Mouse (Mus musculus) large intestine, adult 2 months (tissue): ENCODE data around the gene Numb. TPM values are rescaled to one million over a fixed set of nuclear protein-coding genes. Genes with fewer than 3 reads are reported as not detected.
"Not testable (repeated sequence)": the region's sequence is repeated elsewhere in the genome, so short reads cannot be mapped to it uniquely, and the experiment has no call there.

ENCODE experiments used
- DNase-seq: peaks from one replicate; pipeline ENCODE4 v3.0.0-alpha.2; 2012; ENCODE audit warnings: low read depth, low spot score
- WGBS: fragments of 180-500 bp; shearing (Covaris S2); methylation state at CpG from one replicate; pipeline ENCODE4 v1.1.7; 2018; 5-methylcytosine and 5-hydroxymethylcytosine counted together
- polyA plus RNA-seq: library from polyadenylated mRNA; depleted of rRNA; stranded (reverse); fragments of >200 nt; gene quantifications from 2 replicates; pipeline ENCODE4 v1.2.3, GENCODE M21; 2012; rRNA removed

Numb gene
- polyA plus RNA-seq, result 52.4 and 117 TPM in 2 replicates

DNA sequence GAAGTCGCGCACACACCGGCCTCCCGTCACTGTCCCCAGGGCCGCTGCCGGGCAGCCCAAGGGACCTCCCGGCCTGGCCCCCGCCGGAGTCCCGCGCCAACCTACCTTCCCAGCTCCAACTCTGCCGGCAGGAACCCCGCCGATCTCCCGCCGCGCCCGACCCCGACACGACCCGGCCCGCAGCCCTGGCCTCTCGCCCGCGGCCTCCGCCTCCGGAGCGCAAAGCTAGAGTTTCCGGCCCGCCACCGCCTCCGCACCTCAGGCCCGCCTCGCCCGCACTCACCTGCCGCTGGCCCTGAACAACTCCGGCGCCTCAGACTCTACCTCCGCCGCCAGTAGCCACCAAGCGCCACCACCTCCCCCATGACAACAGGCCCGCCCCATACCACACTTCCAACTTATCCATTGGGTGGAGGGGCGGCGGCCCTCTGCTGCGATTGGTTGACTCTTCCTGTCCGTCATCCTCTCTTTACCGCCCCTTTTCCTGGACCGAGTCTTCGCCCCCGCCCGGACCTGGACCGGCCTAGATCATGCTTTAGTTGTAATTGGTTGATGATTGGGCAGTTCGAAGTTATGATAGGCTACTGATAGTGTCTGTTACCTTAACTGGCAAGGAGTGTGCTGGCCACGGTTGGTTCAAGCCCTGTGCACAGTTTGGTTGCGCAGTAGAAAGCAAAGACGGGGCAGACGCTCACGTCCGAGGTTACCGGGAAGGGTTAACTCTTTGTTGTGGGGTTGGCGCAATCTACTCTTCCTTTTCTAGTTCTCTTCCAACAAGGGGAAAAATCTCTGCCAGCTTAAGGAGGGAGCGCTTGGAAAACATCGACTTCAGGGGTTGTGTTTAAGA, at the start of gene Numb:
Numb (minus strand) TSS at position 400 of the 847 bp plus-strand sequence.
- WGBS, result under 1% methylated on average over 57 of the region's 63 CpGs
- DNase-seq, result peak; percentile 99

- WGBS, result 93% methylated on average over 7 of the region's 7 CpGs
Observed at GRCm38 (mm10) chr12:83965235-83965634, 43.5 kb upstream of the Numb start.

GRCm38 (mm10) chr12:83958278-83958677, 36.5 kb upstream of the Numb start:
- no peak for DNase-seq
- 84% methylated on average over 9 of the region's 9 CpGs for WGBS

More at GRCm38 (mm10) chr12:83965235-83965634, 43.5 kb upstream of the Numb start:
- DNase-seq, result no peak

GRCm38 (mm10) chr12:83951711-83952575, 30.2 kb upstream of the Numb start:
- WGBS, result 55% methylated on average over 32 of the region's 32 CpGs
- no peak for DNase-seq

DNA sequence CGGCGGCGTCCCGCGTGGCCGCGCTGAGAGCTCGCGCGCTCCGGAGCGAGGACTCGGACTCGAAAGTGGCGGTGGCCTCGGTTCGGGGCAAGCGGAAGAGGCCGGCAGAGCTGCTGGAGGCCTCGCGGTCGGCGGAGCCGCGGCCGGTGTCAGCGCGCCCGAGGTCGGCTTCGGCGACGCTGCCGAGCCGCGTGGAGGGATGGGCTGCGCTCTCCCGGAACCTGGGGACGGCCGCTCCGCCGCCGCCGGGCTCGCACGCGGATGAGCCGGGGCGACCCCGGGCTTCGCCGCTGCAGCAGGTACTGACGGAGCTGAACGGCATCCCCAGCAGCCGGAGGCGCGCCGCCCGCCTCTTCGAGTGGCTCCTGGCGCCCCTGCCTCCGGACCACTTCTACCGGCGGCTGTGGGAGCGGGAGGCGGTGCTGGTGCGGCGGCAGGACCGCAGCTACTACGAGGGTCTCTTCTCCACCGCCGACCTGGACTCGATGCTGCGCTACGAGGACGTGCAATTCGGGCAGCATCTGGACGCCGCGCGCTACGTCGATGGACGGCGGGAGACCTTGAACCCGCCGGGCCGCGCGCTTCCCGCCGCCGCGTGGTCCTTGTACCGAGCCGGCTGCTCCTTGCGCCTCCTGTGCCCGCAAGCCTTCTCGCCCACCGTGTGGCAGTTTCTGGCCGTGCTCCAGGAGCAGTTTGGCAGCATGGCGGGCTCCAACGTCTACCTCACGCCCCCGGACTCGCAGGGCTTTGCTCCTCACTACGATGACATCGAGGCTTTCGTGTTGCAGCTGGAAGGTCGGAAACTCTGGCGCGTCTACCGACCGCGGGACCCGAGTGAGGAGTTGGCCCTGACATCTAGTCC, 29.3 kb upstream of the Numb start:
- no peak for DNase-seq
- WGBS, result under 1% methylated on average over 111 of the region's 116 CpGs

DNA sequence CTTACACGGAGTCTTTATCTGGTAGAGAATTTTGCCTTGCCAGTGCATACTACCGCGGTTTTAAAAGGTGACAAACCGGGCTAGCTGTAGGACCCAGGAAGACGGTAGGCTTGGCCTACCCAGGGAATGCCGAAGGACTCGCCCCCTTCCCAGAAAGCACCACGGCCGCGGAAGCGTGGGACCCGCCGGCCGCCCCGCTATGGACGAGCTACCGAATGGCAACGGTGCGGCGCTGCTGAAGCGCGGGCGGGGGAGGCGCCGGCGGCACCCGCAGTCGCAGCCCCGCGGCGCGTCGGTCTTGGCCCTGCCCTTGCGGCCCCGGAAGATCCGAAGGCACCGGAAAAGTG, 28.7 kb upstream of the Numb start, which contains the start of gene Riox1:
Riox1 (plus strand) TSS at position 116 of the 347 bp plus-strand sequence.
- peak; percentile 74 for DNase-seq
- under 1% methylated on average over 37 of the region's 37 CpGs for WGBS

GRCm38 (mm10) chr12:83949776-83950492, 28.2 kb upstream of the Numb start:
- no peak for DNase-seq
- WGBS, result 22% methylated on average over 11 of the region's 11 CpGs

DNA sequence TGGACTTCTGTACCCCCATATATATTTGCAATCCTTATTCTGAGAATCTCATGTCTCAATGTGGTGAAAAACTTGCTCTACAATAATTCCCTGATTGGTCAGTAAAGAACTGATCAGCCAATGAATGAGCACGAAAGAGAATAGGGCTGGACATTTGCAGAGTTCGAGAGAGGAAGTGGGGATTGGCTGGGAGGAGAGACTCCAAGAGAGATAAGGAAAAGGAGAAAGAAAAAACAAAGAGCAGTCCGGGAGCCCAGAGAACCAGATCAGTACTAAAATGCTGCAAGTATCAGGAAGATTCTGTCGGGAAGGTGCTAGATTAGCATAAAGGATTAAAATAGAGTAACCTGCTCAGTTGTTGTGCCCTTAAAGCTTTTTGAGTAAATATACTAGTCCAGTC, 27.3 kb upstream of the Numb start:
- DNase-seq, result no peak
- 63% methylated on average over 4 of the region's 4 CpGs for WGBS

DNA sequence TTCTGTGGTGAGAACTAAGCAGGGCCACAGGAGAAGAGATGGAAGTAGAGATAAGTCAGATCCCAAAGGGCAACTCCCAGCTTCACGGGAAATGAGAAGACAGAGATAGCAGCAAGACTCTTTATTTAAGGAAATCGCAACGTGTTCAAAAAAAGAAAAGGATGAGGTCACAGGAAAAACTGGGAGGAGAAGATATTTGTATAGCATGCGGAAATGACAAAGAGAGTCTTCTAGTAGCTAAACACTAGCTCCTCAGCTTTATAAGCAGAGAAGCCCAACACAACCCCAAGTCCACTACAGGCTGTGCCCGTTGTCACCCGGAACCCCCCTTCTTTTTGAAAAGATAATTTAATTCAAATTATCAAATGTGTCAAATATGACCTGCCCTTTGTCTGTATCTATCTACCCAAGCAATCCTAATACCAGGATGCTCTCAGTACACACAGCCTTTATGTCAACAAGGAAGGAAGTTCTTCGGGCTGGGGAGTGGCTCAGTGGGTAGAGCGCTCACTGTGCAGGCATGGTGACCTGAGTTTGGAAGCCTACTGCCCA, 25.6 kb upstream of the Numb start:
- no peak for DNase-seq
- whole genome bisulfite sequencing, result 70% methylated on average over 8 of the region's 8 CpGs

GRCm38 (mm10) chr12:83941938-83942337, 20.2 kb upstream of the Numb start:
- 80% methylated on average over 3 of the region's 3 CpGs for WGBS
- DNase-seq, result no peak

DNA sequence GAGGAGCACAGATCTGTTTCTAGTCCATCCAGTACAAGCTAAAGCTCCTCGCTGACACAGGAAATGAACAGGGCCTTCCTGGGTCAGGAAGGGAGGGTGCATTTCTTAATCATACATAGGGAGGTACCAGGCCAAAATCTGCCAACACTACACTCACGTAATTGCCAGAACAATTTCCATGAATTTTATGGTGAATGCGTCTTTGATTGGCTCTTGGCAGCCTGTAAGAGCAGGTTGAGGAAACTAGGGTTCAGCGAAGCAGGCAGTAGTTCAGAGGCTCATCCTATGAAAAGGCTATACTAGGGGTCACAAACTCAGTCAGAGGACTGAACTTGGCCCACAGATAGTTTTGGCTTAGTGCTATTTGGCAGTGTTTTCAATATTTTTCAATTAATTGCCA, 18.3 kb upstream of the Numb start:
- no peak for DNase-seq
- WGBS, result 38% methylated on average over 4 of the region's 4 CpGs

DNA sequence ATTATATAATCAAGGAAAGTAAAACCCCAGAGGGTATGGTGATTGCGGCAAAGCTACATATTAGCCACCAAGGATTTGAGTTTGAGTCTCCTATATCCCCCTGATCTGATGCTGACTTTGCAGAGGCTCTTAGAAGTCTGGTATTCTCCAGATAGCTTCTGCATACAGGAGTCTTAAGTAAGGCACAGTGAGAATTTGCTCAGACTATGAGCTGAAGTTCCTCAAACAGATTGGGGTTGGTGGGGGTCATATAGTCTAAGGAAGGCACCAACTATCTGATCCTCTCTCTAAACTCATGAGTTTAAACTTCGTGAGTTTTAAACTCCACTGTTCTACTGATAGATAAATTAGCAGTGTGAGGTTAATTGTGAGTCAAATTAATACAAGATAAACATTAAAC, 17.6 kb upstream of the Numb start:
- DNase-seq, result no peak
- 93% methylated on average over 2 of the region's 2 CpGs for WGBS

- 24% methylated on average over 1 of the region's 1 CpGs for WGBS
- not testable (repeated sequence) for DNase-seq
Observed at GRCm38 (mm10) chr12:83938592-83938991, 16.9 kb upstream of the Numb start.

- WGBS, result 58% methylated on average over 10 of the region's 10 CpGs
- no peak for DNase-seq
Observed at GRCm38 (mm10) chr12:83937600-83937999, 15.9 kb upstream of the Numb start.

- 41% methylated on average over 2 of the region's 2 CpGs for WGBS
- DNase-seq, result no peak
Observed at GRCm38 (mm10) chr12:83929186-83929804, 7.6 kb upstream of the Numb start.

DNA sequence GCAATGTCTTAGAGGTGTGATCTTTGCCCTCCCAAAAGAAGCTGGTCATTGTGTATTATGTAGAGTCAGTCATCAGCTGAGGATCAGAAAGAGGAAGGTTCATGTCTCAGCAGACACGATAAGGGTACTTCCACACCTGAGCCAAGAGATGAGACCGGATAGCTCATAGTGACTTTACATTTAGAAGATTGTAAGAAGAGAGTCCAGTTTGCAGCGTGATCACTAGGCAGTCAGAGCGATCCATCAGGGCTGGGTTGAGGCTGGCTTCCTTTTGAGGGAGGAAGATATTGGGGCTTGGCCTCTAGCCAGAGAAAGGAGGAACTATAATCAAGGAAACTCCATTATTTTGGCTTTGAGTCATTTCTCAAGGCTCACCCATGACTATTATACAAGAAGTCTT, 6.0 kb upstream of the Numb start:
- DNase-seq, result no peak

GRCm38 (mm10) chr12:83926061-83926460, 4.3 kb upstream of the Numb start:
- no peak for DNase-seq
- 58% methylated on average over 2 of the region's 2 CpGs for WGBS

More for the DNA sequence above, 6.0 kb upstream of the Numb start:
- WGBS, result 41% methylated on average over 4 of the region's 4 CpGs

DNA sequence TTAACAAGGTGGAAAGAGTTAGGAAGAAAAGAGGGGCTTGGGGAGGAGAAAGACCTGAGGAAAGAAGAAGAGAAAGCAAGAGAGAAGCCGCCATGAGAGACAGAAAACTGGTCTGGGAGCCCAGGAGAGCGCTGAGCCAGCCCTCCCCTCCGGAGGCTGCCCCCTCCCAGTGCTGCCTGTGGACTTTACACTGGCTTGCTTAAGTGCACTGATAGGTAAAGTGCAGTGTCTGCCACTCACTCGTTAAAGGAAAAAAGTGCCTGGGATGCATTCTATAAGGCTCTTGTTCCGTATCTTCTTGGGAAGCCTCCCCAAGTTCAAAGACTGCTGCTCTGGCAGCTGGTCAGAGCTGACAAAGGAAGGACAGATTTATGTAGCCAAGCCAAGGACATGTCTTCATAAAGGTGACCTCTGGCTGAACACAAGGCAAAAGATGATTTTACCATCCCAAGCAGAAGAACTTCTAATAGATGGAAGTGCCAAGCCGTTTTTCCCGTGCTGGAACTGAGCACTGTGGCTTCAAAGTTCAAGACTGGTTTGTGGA, 3.5 kb upstream of the Numb start:
- no peak for DNase-seq
- WGBS, result 33% methylated on average over 7 of the region's 7 CpGs
